Mouse (Mus musculus) embryonic facial prominence, embryonic 15.5 days (tissue): ENCODE data around the gene Tacc3. TPM values are rescaled to one million over a fixed set of nuclear protein-coding genes. Genes with fewer than 3 reads are reported as not detected.

Source experiments
- ATAC-seq: fragments of 200-750 bp; cut with Nextera tagmentation; 2 replicates; pipeline ENCODE4 v1.8.0; 2017; ENCODE audit warnings: low read depth, moderate TSS enrichment; ENCODE audit not compliant: insufficient number of reproducible peaks, low FRiP score, low TSS enrichment
- H3K27ac ChIP-seq: fragments of 300-500 bp; sonication (generic); replicated peaks from 2 replicates; pipeline ENCODE4 v1.5.1; 2015; ENCODE audit warnings: mild to moderate bottlenecking, inconsistent platforms
- H3K27me3 ChIP-seq: fragments of 300-500 bp; sonication (generic); 2 replicates; pipeline ENCODE4 v1.6.1; 2015; ENCODE audit warnings: inconsistent platforms
- H3K36me3 ChIP-seq: fragments of 300-500 bp; sonication (generic); 2 replicates; pipeline ENCODE4 v1.6.1; 2015; ENCODE audit warnings: mild to moderate bottlenecking, inconsistent platforms
- H3K4me1 ChIP-seq: fragments of 300-500 bp; sonication (generic); 2 replicates; pipeline ENCODE4 v1.6.1; 2015; ENCODE audit warnings: inconsistent platforms
- H3K4me2 ChIP-seq: fragments of 300-500 bp; sonication (generic); replicated peaks from 2 replicates; pipeline ENCODE4 v1.6.1; 2015; ENCODE audit warnings: mild to moderate bottlenecking, inconsistent platforms
- H3K4me3 ChIP-seq: fragments of 300-500 bp; sonication (generic); replicated peaks from 2 replicates; pipeline ENCODE4 v1.5.1; 2015; ENCODE audit warnings: mild to moderate bottlenecking, inconsistent platforms
- H3K9ac ChIP-seq: fragments of 300-500 bp; sonication (generic); 2 replicates; pipeline ENCODE4 v1.6.1; 2015; ENCODE audit warnings: inconsistent platforms
- H3K9me3 ChIP-seq: fragments of 300-500 bp; sonication (generic); replicated peaks from 2 replicates; pipeline ENCODE4 v1.6.1; 2016; ENCODE audit warnings: inconsistent platforms
- WGBS: fragments of 180-500 bp; shearing (Covaris S2); methylation state at CpG from one replicate; pipeline ENCODE4 v1.1.7; 2015; 5-methylcytosine and 5-hydroxymethylcytosine counted together
- polyA plus RNA-seq: library from polyadenylated mRNA; unstranded; fragments of >200 nt; fragmentation: Nextera tagmentation; extraction: Ambion mirVana; gene quantifications from 2 replicates; pipeline ENCODE4 v1.2.1, GENCODE M21; 2015

The Tacc3 gene
- polyA plus RNA-seq, result 141 and 146 TPM in 2 replicates

DNA sequence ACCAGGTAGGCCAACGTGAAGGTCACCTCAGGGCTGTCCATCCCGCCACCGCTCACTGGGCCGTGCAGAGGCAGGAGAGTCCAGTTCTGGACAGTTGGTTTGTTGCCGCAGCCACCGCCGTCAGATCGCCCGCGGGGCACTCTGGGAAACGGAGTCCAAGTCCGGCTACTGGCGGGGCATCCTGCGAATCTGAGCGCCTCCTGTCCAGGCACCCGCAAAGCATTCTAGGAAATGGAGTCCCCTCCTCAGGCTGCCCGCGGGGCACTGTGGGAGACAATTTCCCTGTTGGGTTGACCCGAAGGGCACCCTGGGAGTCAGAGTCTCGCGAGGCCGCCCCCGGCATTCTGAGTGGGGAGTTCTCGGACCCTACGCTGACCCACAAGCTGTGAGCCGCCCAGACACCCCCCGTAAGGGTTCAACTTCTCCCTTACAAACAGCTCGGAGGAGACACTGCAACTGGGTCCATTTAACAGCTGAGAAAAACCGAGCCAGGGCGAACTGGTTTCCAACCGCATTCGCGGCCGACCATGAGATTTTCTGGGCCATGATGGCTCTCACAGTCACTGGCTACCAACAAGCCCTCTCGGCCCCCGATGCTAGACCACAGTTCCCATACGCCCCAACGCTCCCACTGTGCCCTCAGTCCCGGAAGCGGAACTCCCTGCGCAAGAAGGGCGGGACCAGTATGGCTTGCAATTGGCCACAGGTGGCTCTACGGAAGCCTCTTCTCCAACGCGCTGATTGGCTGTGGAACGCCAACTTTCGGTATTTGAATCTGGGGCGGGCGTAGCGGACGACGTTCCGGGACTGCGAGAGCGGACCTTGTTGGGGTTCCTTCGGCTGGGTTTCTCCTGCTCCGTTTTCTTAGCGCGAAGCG lies at the start of gene Tacc3, which contains the start of gene Tmem129:
TSS of gene Tacc3 (plus strand) at position 342 of the 877 bp plus-strand sequence.
TSS of gene Tmem129 (minus strand) at position 630 of the 877 bp plus-strand sequence.
- H3K27ac ChIP-seq, result peak within 1 kb of the TSS; percentile 97
- H3K36me3 ChIP-seq, result peaks cover 40% of the 10 kb centered on the region
- H3K4me2 ChIP-seq, result peak within 1 kb of the TSS; percentile 78
- ATAC-seq, result peak; percentile 98
- peak within 1 kb of the TSS; percentile 66 for H3K9ac ChIP-seq
- H3K4me1 ChIP-seq, result peaks cover 35% of the 10 kb centered on the region
- H3K4me3 ChIP-seq, result peak within 1 kb of the TSS; percentile 64
- WGBS, result under 1% methylated on average over 60 of the region's 60 CpGs
- no peaks in the 10 kb centered on the region for H3K27me3 ChIP-seq
- H3K9me3 ChIP-seq, result no peaks in the 10 kb centered on the region

GRCm38 (mm10) chr5:33609226-33609625 lies 48.7 kb upstream of the Tacc3 start:
- H3K9me3 ChIP-seq, result no peaks in the 10 kb centered on the region
- WGBS, result 85% methylated on average over 1 of the region's 1 CpGs
- H3K27ac ChIP-seq, result no peak overlapping the region
- H3K4me1 ChIP-seq, result no peaks in the 10 kb centered on the region
- no peak overlapping the region for H3K9ac ChIP-seq
- no peaks in the 10 kb centered on the region for H3K27me3 ChIP-seq
- no peak overlapping the region for H3K4me2 ChIP-seq
- ATAC-seq, result no peak
- no peak overlapping the region for H3K4me3 ChIP-seq
- H3K36me3 ChIP-seq, result peaks cover 79% of the 10 kb centered on the region

- Histone ChIP-seq H3K9ac (no peak overlapping the region), H3K27ac (no peak overlapping the region), H3K9me3 (no peaks in the 10 kb centered on the region), H3K36me3 (peaks cover 64% of the 10 kb centered on the region), H3K4me3 (no peak overlapping the region), H3K27me3 (no peaks in the 10 kb centered on the region), H3K4me2 (no peak overlapping the region), H3K4me1 (no peaks in the 10 kb centered on the region)
- no peak for ATAC-seq
- 100% methylated on average over 1 of the region's 1 CpGs for WGBS
Measured at GRCm38 (mm10) chr5:33611795-33612194, 46.1 kb upstream of the Tacc3 start.

GRCm38 (mm10) chr5:33614391-33614790 lies 43.5 kb upstream of the Tacc3 start:
- Histone ChIP-seq H3K27me3 (no peaks in the 10 kb centered on the region), H3K9me3 (no peaks in the 10 kb centered on the region), H3K4me2 (no peak overlapping the region), H3K9ac (no peak overlapping the region), H3K27ac (no peak overlapping the region), H3K36me3 (peaks cover 38% of the 10 kb centered on the region; the same call in 1 of the 2 replicates), H3K4me3 (no peak overlapping the region), H3K4me1 (no peaks in the 10 kb centered on the region)
- 92% methylated on average over 6 of the region's 6 CpGs for WGBS
- ATAC-seq, result no peak

GRCm38 (mm10) chr5:33622671-33623070 lies 35.3 kb upstream of the Tacc3 start:
- no peak for ATAC-seq
- peaks cover under 1% of the 10 kb centered on the region for H3K4me1 ChIP-seq
- H3K36me3 ChIP-seq, result no peaks in the 10 kb centered on the region
- no peak overlapping the region for H3K27ac ChIP-seq
- H3K4me2 ChIP-seq, result no peak overlapping the region
- H3K27me3 ChIP-seq, result no peaks in the 10 kb centered on the region
- 67% methylated on average over 2 of the region's 2 CpGs for WGBS
- H3K4me3 ChIP-seq, result no peak overlapping the region
- H3K9ac ChIP-seq, result no peak overlapping the region
- no peaks in the 10 kb centered on the region for H3K9me3 ChIP-seq

GRCm38 (mm10) chr5:33623766-33624165 lies 34.2 kb upstream of the Tacc3 start:
- Histone ChIP-seq H3K9me3 (no peaks in the 10 kb centered on the region), H3K4me2 (no peak overlapping the region), H3K27ac (no peak overlapping the region), H3K27me3 (no peaks in the 10 kb centered on the region), H3K4me3 (no peak overlapping the region), H3K4me1 (peaks cover 8% of the 10 kb centered on the region), H3K36me3 (no peaks in the 10 kb centered on the region), H3K9ac (no peak overlapping the region)
- WGBS, result 70% methylated on average over 3 of the region's 3 CpGs
- ATAC-seq, result no peak

- no peak for ATAC-seq
- Histone ChIP-seq H3K27ac (no peak overlapping the region), H3K27me3 (no peaks in the 10 kb centered on the region), H3K4me1 (peaks cover 16% of the 10 kb centered on the region), H3K9me3 (no peaks in the 10 kb centered on the region), H3K36me3 (no peaks in the 10 kb centered on the region), H3K4me3 (peak overlapping the region; percentile 67), H3K9ac (no peak overlapping the region), H3K4me2 (peak overlapping the region; percentile 70)
- 24% methylated on average over 4 of the region's 4 CpGs for WGBS
Measured at GRCm38 (mm10) chr5:33627968-33628367, 30.0 kb upstream of the Tacc3 start.

- peak overlapping the region; percentile 67 for H3K4me3 ChIP-seq
- H3K9ac ChIP-seq, result peak overlapping the region; percentile 57
- H3K4me2 ChIP-seq, result peak overlapping the region; percentile 70
- peak; percentile 30; the same call in 1 of the 2 replicates for ATAC-seq
- no peaks in the 10 kb centered on the region for H3K27me3 ChIP-seq
- H3K4me1 ChIP-seq, result peaks cover 16% of the 10 kb centered on the region
- H3K36me3 ChIP-seq, result no peaks in the 10 kb centered on the region
- peak overlapping the region; percentile 90 for H3K27ac ChIP-seq
- H3K9me3 ChIP-seq, result no peaks in the 10 kb centered on the region
- under 1% methylated on average over 24 of the region's 24 CpGs for WGBS
Measured at GRCm38 (mm10) chr5:33628820-33629300, 29.1 kb upstream of the Tacc3 start.

DNA sequence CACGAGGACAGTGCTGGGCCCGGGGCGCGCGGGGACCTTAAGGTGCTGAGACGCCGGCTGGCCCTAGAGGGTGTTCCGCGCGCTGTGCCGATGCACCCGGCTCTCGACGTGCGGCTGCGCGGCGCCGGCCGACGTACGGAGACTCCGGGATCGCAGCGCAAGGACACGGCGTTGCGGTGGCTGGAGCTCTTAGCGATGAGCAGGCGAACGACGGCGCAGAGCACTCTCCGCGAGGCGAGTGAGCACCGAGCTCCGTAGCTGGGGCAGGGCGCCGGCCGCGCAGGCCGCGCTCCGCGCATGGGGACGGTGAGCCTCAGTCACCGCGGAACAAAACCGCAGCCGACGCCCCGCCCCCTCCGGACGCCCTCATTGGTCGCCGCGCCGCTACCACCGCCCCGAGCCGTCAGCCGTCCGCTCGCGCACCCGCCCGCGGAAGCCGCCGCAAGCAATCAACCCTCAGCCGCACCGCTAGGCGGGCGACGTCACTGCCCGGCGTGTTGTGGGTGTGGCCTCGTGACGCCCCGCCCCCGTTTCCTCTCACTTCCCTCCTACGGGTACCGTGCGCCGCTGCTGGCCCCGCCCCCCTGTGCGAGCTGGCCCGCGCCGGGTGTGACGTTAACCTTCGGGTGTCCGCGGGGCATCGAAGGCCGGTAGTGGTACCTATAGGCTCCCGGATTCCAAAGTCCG lies 28.5 kb upstream of the Tacc3 start, which contains the start of the genes Fam53a and Gm9903:
TSS of gene Fam53a (minus strand) at position 335 of the 687 bp plus-strand sequence.
TSS of gene Gm9903 (plus strand) at position 625 of the 687 bp plus-strand sequence.
- H3K9ac ChIP-seq, result peak within 1 kb of the TSS; percentile 57
- no peaks in the 10 kb centered on the region for H3K9me3 ChIP-seq
- peak within 1 kb of the TSS; percentile 70 for H3K4me2 ChIP-seq
- peak within 1 kb of the TSS; percentile 90 for H3K27ac ChIP-seq
- no peaks in the 10 kb centered on the region for H3K36me3 ChIP-seq
- WGBS, result under 1% methylated on average over 92 of the region's 99 CpGs
- peak within 1 kb of the TSS; percentile 67 for H3K4me3 ChIP-seq
- peaks cover 16% of the 10 kb centered on the region for H3K4me1 ChIP-seq
- no peaks in the 10 kb centered on the region for H3K27me3 ChIP-seq
- peak; percentile 96 for ATAC-seq

DNA sequence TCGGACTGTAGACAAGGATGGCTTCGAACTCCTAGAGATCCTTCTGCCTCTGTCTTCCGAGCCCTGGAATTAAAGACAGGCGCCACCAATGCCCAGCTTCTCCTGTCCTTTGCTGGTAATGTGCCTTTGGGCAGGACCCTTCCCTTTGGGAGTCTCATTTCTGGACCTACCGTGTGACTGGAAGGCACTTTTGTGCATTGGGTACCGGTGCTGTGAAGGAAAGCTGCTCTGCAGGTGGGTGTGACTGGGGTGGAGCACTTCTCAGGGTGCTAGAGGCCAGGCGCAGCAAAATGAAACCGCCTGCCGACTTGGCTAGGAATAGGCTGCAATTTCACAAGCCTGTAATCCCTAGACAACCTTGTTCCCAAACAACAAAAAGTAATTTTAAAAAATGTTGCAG lies 27.9 kb upstream of the Tacc3 start:
- Histone ChIP-seq H3K27ac (peak overlapping the region; percentile 90), H3K36me3 (peaks cover 5% of the 10 kb centered on the region; the same call in 1 of the 2 replicates), H3K4me1 (peaks cover 16% of the 10 kb centered on the region), H3K27me3 (no peaks in the 10 kb centered on the region), H3K4me3 (peak overlapping the region; percentile 67), H3K9ac (no peak overlapping the region), H3K9me3 (no peaks in the 10 kb centered on the region), H3K4me2 (peak overlapping the region; percentile 70)
- WGBS, result 3% methylated on average over 9 of the region's 9 CpGs
- ATAC-seq, result no peak

DNA sequence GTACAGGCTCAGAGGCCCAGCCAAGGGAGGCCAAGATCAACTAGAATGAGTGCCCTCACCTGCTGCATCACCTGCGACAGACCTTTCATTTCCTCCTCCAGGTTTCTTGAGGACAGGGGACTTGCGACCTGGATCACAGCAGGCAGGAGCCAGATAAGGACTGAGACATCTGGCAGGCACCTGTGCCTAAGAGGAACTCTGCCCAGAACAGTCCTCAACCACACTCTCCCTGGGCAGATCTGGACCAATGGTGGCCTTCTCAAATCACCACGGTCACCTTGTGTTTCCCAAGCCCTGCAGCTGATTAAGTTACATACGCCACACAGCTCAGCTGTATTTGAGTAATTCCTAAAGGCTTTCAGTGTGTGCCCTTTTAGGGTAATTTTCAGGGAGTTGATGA lies 27.3 kb upstream of the Tacc3 start:
- H3K27ac ChIP-seq, result peak overlapping the region; percentile 90; the same call in 1 of the 2 replicates
- H3K9ac ChIP-seq, result no peak overlapping the region

More for the DNA sequence above, 27.3 kb upstream of the Tacc3 start:
- H3K36me3 ChIP-seq, result peaks cover 5% of the 10 kb centered on the region; the same call in 1 of the 2 replicates
- peak overlapping the region; percentile 70 for H3K4me2 ChIP-seq
- no peaks in the 10 kb centered on the region for H3K27me3 ChIP-seq
- no peaks in the 10 kb centered on the region for H3K9me3 ChIP-seq
- 51% methylated on average over 4 of the region's 4 CpGs for WGBS
- peaks cover 16% of the 10 kb centered on the region for H3K4me1 ChIP-seq
- peak overlapping the region; percentile 67; the same call in 1 of the 2 replicates for H3K4me3 ChIP-seq
- no peak for ATAC-seq
